Mouse (Mus musculus): ENCODE results near the gene Eea1.

The Eea1 gene

GRCm38 (mm10) chr10:95949410-95949809 is 9.0 kb downstream of the Eea1 start:
- no peak for DNase-seq (ENCODE audit: low read depth, low spot score)

DNA sequence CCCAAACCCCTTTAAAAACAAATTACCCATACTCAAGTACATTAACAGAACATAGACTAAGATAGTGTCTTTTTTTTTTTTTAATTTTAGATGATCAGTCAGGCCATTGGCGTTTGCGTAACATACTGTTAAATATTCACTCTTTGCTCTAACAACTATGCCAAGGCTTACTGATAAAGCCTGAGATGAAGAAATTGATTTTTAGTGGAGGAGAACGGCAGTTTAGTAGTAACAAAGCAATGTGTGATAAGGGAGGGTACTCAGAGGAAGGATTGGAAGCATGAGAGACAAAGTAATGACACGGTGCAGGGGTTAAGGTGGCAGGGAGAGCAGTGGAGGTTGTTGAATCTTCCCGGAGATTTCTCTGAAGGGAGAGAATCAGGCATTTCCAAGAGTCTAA is 9.7 kb downstream of the Eea1 start:
- DNase-seq (ENCODE audit: low read depth, low spot score): no peak

DNA sequence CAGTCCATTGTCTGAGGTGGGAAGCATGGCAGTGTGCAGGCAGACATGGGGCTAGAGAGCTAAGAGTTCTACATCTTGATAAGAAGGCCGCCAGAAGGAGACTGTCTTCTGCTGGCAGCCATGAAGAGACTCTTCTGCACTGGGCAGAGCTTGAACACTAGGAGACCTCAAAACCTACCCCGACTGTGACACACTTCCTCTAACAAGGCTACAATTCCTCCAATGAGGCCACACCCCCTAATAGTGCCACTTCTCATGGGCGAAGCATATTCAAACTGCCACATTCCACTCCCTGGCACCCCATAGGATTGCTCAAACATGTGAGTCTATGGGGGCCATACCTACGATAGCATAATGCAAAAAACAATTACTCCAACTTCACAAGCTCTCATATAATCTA is 10.3 kb downstream of the Eea1 start:
- DNase-seq (ENCODE audit: low read depth, low spot score): no peak

DNA sequence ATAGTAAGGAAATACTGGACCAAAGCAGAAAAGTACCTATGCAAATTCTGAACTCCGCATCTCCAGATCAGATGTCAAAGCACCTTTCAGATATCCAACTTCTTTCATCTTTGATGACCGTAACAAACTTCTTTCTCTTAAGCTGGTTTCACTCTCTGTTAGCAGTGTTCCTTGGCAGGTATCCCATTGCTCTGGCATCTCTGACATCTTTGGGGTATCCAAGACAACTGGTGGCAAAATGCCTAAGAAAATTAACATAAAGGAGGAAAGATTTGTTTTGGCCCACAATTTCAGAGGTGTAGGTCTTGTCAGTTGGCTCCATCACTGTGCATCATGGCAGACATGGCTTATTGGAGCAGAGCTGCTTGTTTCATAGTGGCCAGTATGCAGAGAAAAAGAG is 10.9 kb downstream of the Eea1 start:
- DNase-seq (ENCODE audit: low read depth, low spot score): no peak

DNA sequence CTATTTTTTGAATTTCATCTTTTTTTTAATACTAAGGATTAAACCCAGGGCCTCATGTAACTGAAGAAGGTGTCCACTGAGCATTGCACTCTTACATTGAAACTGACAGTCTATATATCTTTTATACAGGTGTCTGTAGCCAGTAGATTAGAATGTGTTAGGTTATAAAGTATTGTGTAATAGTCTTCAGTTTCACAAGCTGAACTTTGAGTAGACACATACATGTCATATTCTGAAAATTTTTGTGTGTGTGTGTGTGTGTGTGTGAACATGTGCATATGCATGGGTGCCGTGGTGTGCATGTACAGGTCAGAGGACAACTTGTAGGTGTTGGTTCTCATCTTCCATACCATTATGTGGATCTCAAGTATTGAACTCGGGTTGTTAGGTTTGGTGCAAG is 16.2 kb downstream of the Eea1 start:
- no peak for DNase-seq (ENCODE audit: low read depth, low spot score)

DNA sequence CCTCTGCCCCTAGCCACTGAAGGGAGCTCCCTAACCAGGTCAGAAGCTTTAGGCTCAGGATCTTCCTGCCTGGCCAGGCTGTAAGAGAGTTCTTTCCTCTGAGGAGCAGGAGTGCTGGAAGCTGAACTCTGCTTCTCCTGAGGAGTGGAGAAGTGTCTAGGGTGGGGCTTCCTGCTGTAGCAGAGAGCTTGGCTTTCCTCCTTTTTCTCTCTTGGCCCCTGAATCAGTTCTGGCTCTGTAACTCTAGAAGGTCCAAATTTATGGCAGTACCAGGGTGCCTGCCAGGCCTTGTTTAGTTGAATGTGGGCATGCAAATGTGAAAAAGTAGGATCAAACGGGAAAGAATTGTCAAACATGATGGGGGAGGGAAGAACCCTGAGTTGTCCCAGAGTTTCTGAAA is 17.1 kb downstream of the Eea1 start:
- no peak for DNase-seq (ENCODE audit: low read depth, low spot score)

GRCm38 (mm10) chr10:95964679-95965078 is 24.2 kb downstream of the Eea1 start:
- no peak for DNase-seq (ENCODE audit: low read depth, low spot score)

- DNase-seq (ENCODE audit: low read depth, low spot score): no peak
These were observed 29.2 kb downstream of the Eea1 start for GRCm38 (mm10) chr10:95969694-95970093.

GRCm38 (mm10) chr10:95970744-95971212 is 30.3 kb downstream of the Eea1 start:
- no peak for DNase-seq (ENCODE audit: low read depth, low spot score)

- no peak for DNase-seq (ENCODE audit: low read depth, low spot score)
These were observed 30.9 kb downstream of the Eea1 start for GRCm38 (mm10) chr10:95971341-95971740.

- DNase-seq (ENCODE audit: low read depth, low spot score): no peak
These were observed 31.5 kb downstream of the Eea1 start for GRCm38 (mm10) chr10:95971942-95972341.

DNA sequence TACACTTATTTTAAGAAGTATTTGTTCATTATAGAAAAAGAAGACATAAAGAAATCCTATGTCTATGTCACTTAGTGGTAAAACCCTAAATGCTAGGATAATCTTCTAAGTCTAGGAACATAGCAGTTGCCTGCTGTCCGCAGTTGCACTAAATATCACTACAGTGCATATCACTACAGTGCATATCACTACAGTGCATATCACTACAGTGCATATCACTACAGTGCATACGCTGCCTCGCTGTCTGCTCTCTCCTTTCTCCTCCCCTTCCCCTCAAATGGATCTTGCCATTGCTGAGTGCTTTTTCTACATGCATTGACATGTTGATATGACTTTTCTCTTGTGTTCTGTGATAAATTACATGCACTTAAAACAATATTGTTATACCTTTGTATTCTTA is 34.0 kb downstream of the Eea1 start:
- DNase-seq (ENCODE audit: low read depth, low spot score): no peak

DNA sequence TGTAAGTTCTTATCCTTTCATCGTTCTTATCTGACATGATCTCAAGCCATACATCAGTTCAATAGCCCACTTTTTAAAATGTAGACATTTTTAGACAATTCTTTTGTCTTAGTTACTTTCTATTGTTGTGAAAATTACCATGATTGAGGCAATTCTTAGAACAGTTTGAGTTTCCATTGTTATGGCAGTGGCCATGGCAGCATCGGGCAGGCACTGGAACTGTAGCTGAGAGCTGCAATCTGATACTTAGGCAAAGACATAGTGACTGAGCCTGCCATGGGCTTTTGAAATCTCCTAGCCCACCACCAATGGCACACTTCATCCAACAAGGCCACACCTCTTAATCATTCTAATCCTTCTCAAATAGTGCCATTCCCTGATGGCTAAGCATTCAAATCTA is 36.3 kb downstream of the Eea1 start:
- DNase-seq (ENCODE audit: low read depth, low spot score): peak; percentile 85

GRCm38 (mm10) chr10:95989731-95990130 is 49.3 kb downstream of the Eea1 start:
- no peak for DNase-seq (ENCODE audit: low read depth, low spot score)

DNA sequence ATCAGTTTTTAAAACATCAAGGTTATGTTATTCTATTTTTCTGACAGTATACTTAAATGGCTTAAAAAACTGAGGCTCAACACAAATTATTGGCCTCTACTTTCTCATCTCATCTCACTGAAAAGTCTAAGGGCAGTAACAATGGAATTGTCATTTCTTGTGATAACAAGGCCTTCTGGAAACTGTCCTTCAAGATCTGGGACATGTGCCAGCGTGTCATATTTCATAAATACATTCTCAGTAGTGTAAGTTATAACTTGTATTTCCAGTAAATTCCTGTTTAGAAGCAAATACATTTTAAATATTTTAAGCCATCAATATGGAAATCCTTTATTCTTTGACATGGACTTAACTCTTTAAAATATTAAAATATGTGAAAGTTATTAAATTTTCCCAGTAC is 50.7 kb downstream of the Eea1 start:
- DNase-seq (ENCODE audit: low read depth, low spot score): no peak

- DNase-seq (ENCODE audit: low read depth, low spot score): no peak
These were observed 60.5 kb downstream of the Eea1 start for GRCm38 (mm10) chr10:96000904-96001303.

- DNase-seq (ENCODE audit: low read depth, low spot score): no peak
These were observed 75.3 kb downstream of the Eea1 start for GRCm38 (mm10) chr10:96015738-96016137.

GRCm38 (mm10) chr10:96017418-96017817 is 77.0 kb downstream of the Eea1 start:
- DNase-seq (ENCODE audit: low read depth, low spot score): no peak

GRCm38 (mm10) chr10:96033356-96033984 is 93.0 kb downstream of the Eea1 start:
- DNase-seq (ENCODE audit: low read depth, low spot score): peak; percentile 55

DNA sequence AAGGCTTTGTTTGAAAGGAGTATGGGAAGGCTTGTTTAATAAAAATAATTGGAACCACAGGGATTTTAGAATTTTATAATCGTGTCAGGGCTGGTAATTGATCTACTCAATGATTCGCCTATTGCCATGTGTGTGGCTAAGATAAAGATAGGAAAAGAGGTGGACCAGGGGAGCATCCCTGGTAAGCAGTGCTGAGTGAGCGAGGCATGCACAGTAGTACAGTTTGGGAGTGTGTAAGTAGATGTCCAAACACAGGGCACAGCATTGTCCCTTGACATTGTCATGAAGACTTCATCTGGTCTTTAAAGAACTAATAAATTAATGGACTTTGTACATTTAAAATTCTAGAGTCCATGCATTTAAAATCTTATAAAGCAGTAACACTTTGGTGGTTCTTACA is 93.7 kb downstream of the Eea1 start:
- DNase-seq (ENCODE audit: low read depth, low spot score): no peak

DNA sequence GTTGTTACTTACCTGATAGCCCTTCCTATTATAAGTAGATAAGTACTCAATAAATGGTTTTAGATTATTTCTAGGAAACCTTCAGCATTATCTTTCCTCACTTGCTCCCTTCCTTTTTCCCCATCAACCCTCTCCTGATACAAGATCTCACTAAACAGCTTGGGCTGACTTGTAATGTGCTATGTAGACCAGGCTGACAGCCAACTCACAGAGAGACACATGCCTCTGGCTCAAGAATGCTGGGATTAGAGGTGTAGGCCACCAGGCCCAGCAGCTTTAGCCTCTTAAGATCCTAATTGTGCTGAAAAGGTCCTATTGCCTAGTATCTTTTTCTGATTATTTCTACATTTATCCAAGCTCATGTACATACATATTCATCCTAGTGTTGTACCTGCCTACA is 95.5 kb downstream of the Eea1 start:
- no peak for DNase-seq (ENCODE audit: low read depth, low spot score)

GRCm38 (mm10) chr10:96044216-96044615 is 103.8 kb downstream of the Eea1 start:
- DNase-seq (ENCODE audit: low read depth, low spot score): no peak

- DNase-seq (ENCODE audit: low read depth, low spot score): no peak
These were observed 107.6 kb downstream of the Eea1 start for GRCm38 (mm10) chr10:96047960-96048536.

- DNase-seq (ENCODE audit: low read depth, low spot score): peak; percentile 55
These were observed 108.1 kb downstream of the Eea1 start for GRCm38 (mm10) chr10:96048550-96048949.
